Mouse (Mus musculus): ENCODE data around the gene Agtpbp1. TPM values are rescaled to one million over a fixed set of nuclear protein-coding genes. Genes with fewer than 3 reads are reported as not detected.

The Agtpbp1 gene
- polyA plus RNA-seq, 1 experiment from 2014 or later, result 52.3 TPM

DNA sequence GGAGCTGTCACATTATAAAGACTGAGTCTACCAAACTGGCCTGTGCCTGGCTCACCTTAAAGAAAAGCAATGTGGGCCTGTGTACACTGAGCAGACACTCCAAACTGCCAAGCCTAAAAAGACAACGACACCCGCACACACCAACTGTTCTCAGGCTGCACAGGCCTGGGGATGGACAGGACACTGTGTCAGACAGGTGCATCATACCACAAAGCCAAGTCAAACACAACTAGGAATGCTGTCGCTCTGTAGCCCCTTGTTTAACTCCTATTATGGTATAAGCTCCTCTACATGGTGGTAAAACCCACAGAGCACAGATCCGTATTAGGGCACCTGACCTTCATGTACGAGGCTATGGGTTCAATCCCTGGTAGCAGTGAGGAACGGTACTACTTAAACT lies 65.5 kb downstream of the Agtpbp1 start:
- Histone ChIP-seq H3K27me3 (no peaks in the 10 kb centered on the region), H3K9ac (replicated peaks) (no peak overlapping the region), H3K4me2 (replicated peaks) (no peak overlapping the region), H3K27ac (replicated peaks) (no peak overlapping the region), H3K4me1 (no peaks in the 10 kb centered on the region), H3K4me3 (no peak overlapping the region), H3K9me3 (no peaks in the 10 kb centered on the region), H3K36me3 (peaks cover 2% of the 10 kb centered on the region; the same call in 1 of the 2 replicates)
- no peak for ATAC-seq (replicated peaks)
- WGBS, result 92% methylated on average over 6 of the region's 6 CpGs

DNA sequence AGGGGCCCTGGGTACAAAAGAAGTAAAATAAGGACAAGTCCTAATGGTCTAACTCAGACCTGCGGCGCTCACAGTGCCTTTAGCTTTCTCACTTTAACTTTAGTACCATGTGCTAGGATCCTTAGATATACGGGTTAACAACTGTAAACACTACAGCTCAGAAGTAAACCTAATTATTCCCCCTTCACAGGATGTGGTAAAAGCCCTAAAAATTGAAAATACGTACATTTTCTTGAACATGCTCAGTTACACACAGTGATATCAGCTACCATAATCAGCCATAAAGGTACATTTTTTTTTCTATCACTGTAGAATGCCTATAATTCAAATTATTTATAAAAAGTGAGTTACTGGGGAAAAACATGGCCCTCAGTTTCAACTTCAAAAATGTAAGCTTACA lies 67.0 kb downstream of the Agtpbp1 start:
- no peak overlapping the region for H3K4me2 ChIP-seq (replicated peaks)
- H3K4me1 ChIP-seq, result no peaks in the 10 kb centered on the region
- WGBS, result 85% methylated on average over 4 of the region's 4 CpGs
- no peak overlapping the region for H3K4me3 ChIP-seq
- no peak overlapping the region for H3K9ac ChIP-seq (replicated peaks)
- 0 out of 2 replicates have a peak, but pooled peaks cover 4% of the 10 kb centered on the region for H3K36me3 ChIP-seq
- no peak for ATAC-seq (replicated peaks)
- no peak overlapping the region for H3K27ac ChIP-seq (replicated peaks)
- no peaks in the 10 kb centered on the region for H3K9me3 ChIP-seq
- H3K27me3 ChIP-seq, result no peaks in the 10 kb centered on the region

DNA sequence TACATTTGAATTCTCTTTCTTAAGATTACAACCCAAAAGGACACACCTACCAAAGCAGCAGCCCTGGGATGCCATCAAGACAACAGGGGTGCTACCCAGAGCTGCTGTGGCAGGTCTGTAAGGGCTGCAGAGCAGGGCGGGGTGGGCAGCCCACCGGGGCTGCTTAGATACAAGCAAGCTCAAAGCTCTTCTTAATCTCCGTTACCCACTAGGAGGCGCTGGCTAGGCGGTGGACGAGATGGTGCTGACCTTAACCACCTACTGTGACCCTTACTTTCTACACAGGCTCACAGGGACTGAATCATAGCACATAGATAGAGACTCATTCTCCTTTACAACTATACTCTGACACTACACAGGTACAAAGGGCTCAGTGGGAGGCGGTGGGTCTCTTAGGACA lies 70.0 kb downstream of the Agtpbp1 start:
- no peak for ATAC-seq (replicated peaks)
- Histone ChIP-seq H3K4me3 (no peak overlapping the region), H3K9me3 (no peaks in the 10 kb centered on the region), H3K9ac (replicated peaks) (no peak overlapping the region), H3K4me1 (no peaks in the 10 kb centered on the region), H3K36me3 (peaks cover 12% of the 10 kb centered on the region; the same call in 1 of the 2 replicates), H3K27ac (replicated peaks) (no peak overlapping the region), H3K27me3 (no peaks in the 10 kb centered on the region), H3K4me2 (replicated peaks) (no peak overlapping the region)
- 22% methylated on average over 7 of the region's 7 CpGs for WGBS

DNA sequence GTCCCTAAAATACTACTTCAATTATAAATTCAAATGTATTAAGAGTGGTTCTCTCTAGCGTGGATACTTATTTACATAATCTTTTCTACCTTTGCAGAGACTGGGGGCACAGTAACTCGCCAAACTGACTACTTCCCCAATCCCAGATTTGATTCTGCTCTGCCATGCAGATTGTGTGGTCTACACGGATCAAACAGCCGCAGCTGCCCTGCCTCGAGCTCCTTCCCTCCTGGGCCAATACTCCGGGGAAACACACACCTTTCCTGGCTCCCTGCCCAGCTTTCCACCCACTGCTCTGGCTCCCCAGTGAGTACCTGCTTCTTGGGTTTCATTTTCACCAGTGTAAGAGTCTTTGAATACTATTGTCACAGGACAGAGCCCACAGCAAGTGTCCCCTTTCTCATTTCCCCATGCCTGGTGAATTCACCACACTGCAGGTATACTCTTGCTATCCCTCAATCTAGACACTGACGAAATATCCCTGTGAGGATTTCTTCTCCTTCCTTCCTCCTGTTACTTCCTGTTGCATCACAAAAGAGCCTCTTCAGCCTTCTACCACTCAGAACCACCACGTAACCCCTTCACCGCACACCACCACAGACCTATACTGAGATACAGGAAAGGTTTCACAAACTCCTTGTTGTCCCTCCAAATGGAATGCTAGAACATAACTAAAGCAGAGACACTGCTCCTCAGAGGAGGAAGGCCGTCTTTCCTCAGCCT lies 75.2 kb downstream of the Agtpbp1 start:
- peaks cover 4% of the 10 kb centered on the region; the same call in 1 of the 2 replicates for H3K4me1 ChIP-seq
- no peaks in the 10 kb centered on the region for H3K27me3 ChIP-seq
- ATAC-seq (replicated peaks), result no peak
- 69% methylated on average over 10 of the region's 10 CpGs for WGBS
- H3K27ac ChIP-seq (replicated peaks), result no peak overlapping the region
- no peak overlapping the region for H3K4me2 ChIP-seq (replicated peaks)
- H3K36me3 ChIP-seq, result peaks cover 16% of the 10 kb centered on the region; the same call in 1 of the 2 replicates
- H3K9me3 ChIP-seq, result no peaks in the 10 kb centered on the region
- no peak overlapping the region for H3K4me3 ChIP-seq
- H3K9ac ChIP-seq (replicated peaks), result no peak overlapping the region

DNA sequence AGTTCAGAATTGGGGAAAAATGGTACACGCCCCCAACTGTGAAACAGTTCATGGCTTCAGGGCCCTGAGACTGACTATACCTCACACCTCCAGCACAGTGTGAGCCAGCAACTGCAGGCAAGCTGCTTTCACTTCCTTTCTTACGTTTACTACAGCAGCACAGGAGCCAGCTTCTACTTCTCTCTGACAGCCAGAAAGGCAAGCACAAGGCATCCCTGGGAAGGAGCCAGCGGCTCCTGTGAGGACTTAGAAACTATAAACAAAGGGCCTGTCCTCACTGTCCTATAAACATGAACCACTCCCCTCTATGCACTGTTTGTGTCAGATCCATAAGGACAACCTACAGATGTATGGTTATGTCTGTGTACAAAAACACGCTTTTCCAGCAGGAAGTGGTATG lies 76.4 kb downstream of the Agtpbp1 start:
- WGBS, result 63% methylated on average over 4 of the region's 4 CpGs
- peaks cover 4% of the 10 kb centered on the region; the same call in 1 of the 2 replicates for H3K4me1 ChIP-seq
- H3K36me3 ChIP-seq, result peaks cover 18% of the 10 kb centered on the region; the same call in 1 of the 2 replicates
- ATAC-seq (replicated peaks), result no peak
- H3K9ac ChIP-seq (replicated peaks), result no peak overlapping the region
- no peaks in the 10 kb centered on the region for H3K27me3 ChIP-seq
- no peaks in the 10 kb centered on the region for H3K9me3 ChIP-seq
- H3K4me2 ChIP-seq (replicated peaks), result no peak overlapping the region
- H3K27ac ChIP-seq (replicated peaks), result 0 out of 2 replicates have a peak overlapping the region, but pooled peaks have one; percentile 37
- no peak overlapping the region for H3K4me3 ChIP-seq

DNA sequence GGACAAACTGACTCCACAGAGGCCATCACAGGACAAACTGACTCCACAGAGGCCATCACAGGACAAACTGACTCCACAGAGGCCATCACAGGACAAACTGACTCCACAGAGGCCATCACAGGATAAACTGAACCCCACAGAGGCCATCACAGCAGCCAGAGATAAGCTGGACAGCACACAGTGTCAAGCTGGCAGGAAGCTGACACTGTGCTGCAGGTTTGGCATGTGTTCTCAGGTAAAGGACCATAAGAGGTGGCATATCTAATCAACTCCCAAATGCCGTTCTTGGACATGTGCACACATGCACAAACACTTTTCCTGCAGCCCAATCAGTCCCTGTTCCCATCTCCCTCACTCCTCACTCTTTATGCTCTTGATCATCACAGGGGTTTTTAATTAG lies 78.6 kb downstream of the Agtpbp1 start:
- Histone ChIP-seq H3K4me2 (replicated peaks) (no peak overlapping the region), H3K27ac (replicated peaks) (no peak overlapping the region), H3K27me3 (no peaks in the 10 kb centered on the region), H3K4me1 (peaks cover 4% of the 10 kb centered on the region; the same call in 1 of the 2 replicates), H3K36me3 (peaks cover 8% of the 10 kb centered on the region), H3K4me3 (no peak overlapping the region), H3K9me3 (no peaks in the 10 kb centered on the region), H3K9ac (replicated peaks) (no peak overlapping the region)
- WGBS, result 92% methylated on average over 1 of the region's 1 CpGs
- no peak for ATAC-seq (replicated peaks)

DNA sequence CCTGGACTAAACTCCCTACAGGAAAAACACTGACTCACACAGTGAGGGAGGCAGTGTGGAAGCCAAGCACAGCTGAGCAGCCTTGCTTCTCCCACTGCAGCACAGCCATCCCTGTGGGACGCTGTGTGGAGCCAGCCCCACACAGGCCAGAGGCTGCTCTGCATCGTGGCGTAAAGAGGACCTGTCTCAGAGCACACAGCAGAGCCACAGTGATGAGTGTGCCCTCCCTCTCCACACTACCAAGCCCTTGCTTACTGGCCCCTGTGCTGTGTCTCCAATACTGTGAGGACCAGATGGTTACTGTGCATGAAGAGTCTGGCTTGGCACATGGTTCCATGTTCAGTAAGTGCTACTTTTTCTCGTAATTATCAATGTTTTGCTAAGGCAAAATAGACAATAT lies 79.2 kb downstream of the Agtpbp1 start:
- Histone ChIP-seq H3K36me3 (peaks cover 9% of the 10 kb centered on the region), H3K4me2 (replicated peaks) (no peak overlapping the region), H3K9me3 (no peaks in the 10 kb centered on the region), H3K9ac (replicated peaks) (no peak overlapping the region), H3K4me3 (no peak overlapping the region), H3K4me1 (peaks cover 4% of the 10 kb centered on the region; the same call in 1 of the 2 replicates), H3K27me3 (no peaks in the 10 kb centered on the region), H3K27ac (replicated peaks) (peak overlapping the region; percentile 43; the same call in 1 of the 2 replicates)
- 70% methylated on average over 4 of the region's 4 CpGs for WGBS
- 0 out of 2 replicates have a peak, but pooled peaks have one; percentile 29 for ATAC-seq (replicated peaks)

DNA sequence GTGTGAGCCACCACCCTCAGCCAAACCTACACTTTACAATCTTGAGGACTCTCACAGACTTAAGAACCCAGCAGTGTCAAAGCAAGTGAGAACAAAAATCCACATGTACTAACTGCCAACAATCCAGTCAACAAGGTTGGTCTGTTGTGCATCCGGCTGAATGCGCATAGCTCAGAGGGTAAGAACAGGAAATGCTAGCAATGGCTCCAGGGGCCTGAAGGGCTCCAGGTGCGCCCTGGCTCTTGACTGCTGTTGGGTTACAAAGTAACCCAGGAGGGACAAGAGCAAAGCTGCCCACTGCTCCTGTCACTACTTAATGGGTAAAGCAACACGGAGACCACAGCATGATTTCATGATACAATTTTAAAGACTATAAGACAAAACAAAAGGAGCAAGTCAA lies 81.4 kb downstream of the Agtpbp1 start:
- Histone ChIP-seq H3K27ac (replicated peaks) (no peak overlapping the region), H3K4me3 (no peak overlapping the region), H3K4me1 (peaks cover 4% of the 10 kb centered on the region; the same call in 1 of the 2 replicates), H3K9ac (replicated peaks) (no peak overlapping the region), H3K36me3 (peaks cover 21% of the 10 kb centered on the region), H3K4me2 (replicated peaks) (no peak overlapping the region), H3K27me3 (no peaks in the 10 kb centered on the region), H3K9me3 (no peaks in the 10 kb centered on the region)
- ATAC-seq (replicated peaks), result no peak
- WGBS, result 85% methylated on average over 4 of the region's 4 CpGs

DNA sequence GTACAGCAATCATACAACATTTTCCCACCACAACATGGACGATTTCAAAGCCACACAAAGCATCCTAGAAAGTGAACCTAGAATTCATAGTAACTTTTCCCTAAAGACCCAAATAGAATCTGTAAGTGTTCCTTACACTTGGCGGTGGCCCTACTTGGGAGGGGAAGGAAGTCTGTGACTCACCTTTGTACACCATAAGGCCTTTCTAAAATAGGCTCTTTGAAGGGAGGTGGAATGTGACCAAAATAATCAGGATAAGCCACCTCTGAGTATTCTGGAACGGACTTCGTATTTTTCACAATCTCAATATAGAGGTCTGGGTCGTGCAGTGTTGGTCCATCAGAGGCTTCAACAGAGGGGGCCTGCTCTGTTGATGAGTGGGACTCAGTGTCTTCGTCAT lies 85.2 kb downstream of the Agtpbp1 start:
- H3K4me3 ChIP-seq, result no peak overlapping the region
- H3K27ac ChIP-seq (replicated peaks), result no peak overlapping the region
- no peak overlapping the region for H3K9ac ChIP-seq (replicated peaks)
- WGBS, result 91% methylated on average over 6 of the region's 6 CpGs
- peaks cover 23% of the 10 kb centered on the region for H3K36me3 ChIP-seq
- H3K27me3 ChIP-seq, result no peaks in the 10 kb centered on the region
- no peaks in the 10 kb centered on the region for H3K9me3 ChIP-seq
- no peaks in the 10 kb centered on the region for H3K4me1 ChIP-seq
- ATAC-seq (replicated peaks), result no peak
- no peak overlapping the region for H3K4me2 ChIP-seq (replicated peaks)

DNA sequence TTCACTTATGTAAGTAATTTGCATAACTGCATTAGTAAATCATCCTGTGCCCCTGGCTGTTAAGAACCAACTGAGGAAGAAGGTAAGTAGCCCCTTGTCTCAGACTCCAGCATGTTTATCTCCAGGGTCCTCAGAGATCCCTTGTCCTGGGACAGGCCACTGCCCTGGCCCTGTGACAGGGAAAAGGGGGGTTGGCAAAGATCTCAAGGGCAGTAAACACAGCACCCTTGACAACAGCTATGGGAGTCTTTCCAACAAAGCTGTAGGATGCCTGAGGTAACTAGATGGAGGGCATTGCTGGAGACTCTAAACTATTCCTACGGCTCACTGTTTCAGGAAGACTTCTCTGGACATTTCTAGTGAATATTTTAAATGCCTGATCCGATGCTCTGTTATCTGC lies 85.7 kb downstream of the Agtpbp1 start:
- 90% methylated on average over 2 of the region's 2 CpGs for WGBS
- Histone ChIP-seq H3K9ac (replicated peaks) (no peak overlapping the region), H3K27me3 (no peaks in the 10 kb centered on the region), H3K4me1 (no peaks in the 10 kb centered on the region), H3K36me3 (peaks cover 28% of the 10 kb centered on the region), H3K4me3 (no peak overlapping the region), H3K4me2 (replicated peaks) (no peak overlapping the region), H3K27ac (replicated peaks) (no peak overlapping the region), H3K9me3 (no peaks in the 10 kb centered on the region)
- no peak for ATAC-seq (replicated peaks)

DNA sequence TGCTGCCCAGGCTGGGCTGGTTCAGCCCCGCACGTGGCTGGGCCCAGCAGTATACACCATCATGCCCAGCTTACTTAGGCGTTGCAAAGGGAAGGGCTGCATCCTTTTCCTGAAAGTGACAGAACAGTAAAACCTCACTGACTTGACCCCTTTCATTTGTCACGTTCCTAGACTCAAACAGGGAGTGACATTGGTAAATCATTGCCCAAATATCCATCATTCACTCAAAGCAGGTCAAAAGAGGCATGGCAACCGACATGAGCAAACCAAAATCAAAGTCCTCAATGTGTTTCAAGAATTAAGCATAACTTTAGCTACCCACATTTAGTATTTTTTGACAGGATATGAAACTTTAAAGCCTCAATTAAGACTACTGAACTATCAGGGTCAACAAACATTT lies 86.8 kb downstream of the Agtpbp1 start:
- no peak overlapping the region for H3K4me3 ChIP-seq
- WGBS, result 88% methylated on average over 5 of the region's 5 CpGs
- H3K27me3 ChIP-seq, result no peaks in the 10 kb centered on the region
- H3K4me1 ChIP-seq, result no peaks in the 10 kb centered on the region
- no peak for ATAC-seq (replicated peaks)
- no peak overlapping the region for H3K4me2 ChIP-seq (replicated peaks)
- no peak overlapping the region for H3K27ac ChIP-seq (replicated peaks)
- H3K9ac ChIP-seq (replicated peaks), result no peak overlapping the region
- no peaks in the 10 kb centered on the region for H3K9me3 ChIP-seq
- peaks cover 25% of the 10 kb centered on the region for H3K36me3 ChIP-seq

DNA sequence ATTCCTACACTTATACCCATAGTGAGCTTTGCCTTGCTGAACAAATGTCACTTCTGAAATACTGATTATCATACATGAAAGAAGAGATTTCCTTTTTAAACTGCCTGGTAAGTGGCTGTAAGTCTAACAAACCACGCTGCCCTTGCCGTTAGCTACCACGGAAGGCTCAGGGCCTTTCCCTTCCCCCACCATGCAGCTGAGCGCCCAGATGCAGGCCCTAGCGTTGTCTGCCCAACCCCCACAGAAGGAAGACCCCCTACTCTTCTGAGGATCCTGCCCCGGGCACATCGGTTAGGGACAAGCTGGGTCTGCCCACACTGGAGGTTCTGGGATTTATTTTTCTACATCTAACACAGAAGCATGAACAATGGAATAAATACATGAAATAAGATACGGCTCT lies 89.2 kb downstream of the Agtpbp1 start:
- Histone ChIP-seq H3K27ac (replicated peaks) (peak overlapping the region; percentile 13; the same call in 1 of the 2 replicates), H3K36me3 (peaks cover 26% of the 10 kb centered on the region), H3K4me2 (replicated peaks) (no peak overlapping the region), H3K4me3 (no peak overlapping the region), H3K27me3 (no peaks in the 10 kb centered on the region), H3K9ac (replicated peaks) (no peak overlapping the region), H3K9me3 (no peaks in the 10 kb centered on the region), H3K4me1 (no peaks in the 10 kb centered on the region)
- 34% methylated on average over 8 of the region's 8 CpGs for WGBS
- no peak for ATAC-seq (replicated peaks)

Measured in forebrain, embryonic 15.5 days (tissue).